Mouse (Mus musculus) lung, embryonic 16.5 days (tissue): ENCODE results near the gene Cacna1e. TPM values are rescaled to one million over a fixed set of nuclear protein-coding genes. Genes with fewer than 3 reads are reported as not detected.

Experiments used
- ATAC-seq: fragments of 200-750 bp; cut with Nextera tagmentation; 2 replicates; pipeline ENCODE4 v1.8.0; 2017; ENCODE audit warnings: low read depth, mild to moderate bottlenecking, moderate library complexity
- H3K27ac ChIP-seq: fragments of 300-500 bp; sonication (generic); 2 replicates; pipeline ENCODE4 v1.5.1; 2014; ENCODE audit warnings: mild to moderate bottlenecking, control low read depth, low read length
- H3K27me3 ChIP-seq: fragments of 300-500 bp; sonication (generic); 2 replicates; pipeline ENCODE4 v1.6.1; 2014; ENCODE audit warnings: low read depth, low read length, mixed read lengths; ENCODE audit not compliant: control insufficient read depth, insufficient read depth
- H3K36me3 ChIP-seq: fragments of 300-500 bp; sonication (generic); 2 replicates; pipeline ENCODE4 v1.6.1; 2014; ENCODE audit warnings: low read length; ENCODE audit not compliant: control insufficient read depth, insufficient read depth
- H3K4me1 ChIP-seq: fragments of 300-500 bp; sonication (generic); replicated peaks from 2 replicates; pipeline ENCODE4 v1.6.1; 2014; ENCODE audit warnings: low read length, mixed read lengths; ENCODE audit not compliant: control insufficient read depth, insufficient read depth
- H3K4me2 ChIP-seq: fragments of 300-500 bp; sonication (generic); 2 replicates; pipeline ENCODE4 v1.6.1; 2014; ENCODE audit warnings: low read depth, low read length, control low read depth
- H3K4me3 ChIP-seq: fragments of 300-500 bp; sonication (generic); 2 replicates; pipeline ENCODE4 v1.5.1; 2014; ENCODE audit warnings: mild to moderate bottlenecking, low read length, control low read depth
- H3K9ac ChIP-seq: fragments of 300-500 bp; sonication (generic); 2 replicates; pipeline ENCODE4 v1.6.1; 2014; ENCODE audit warnings: low read length, control low read depth
- H3K9me3 ChIP-seq: fragments of 300-500 bp; sonication (generic); 2 replicates; pipeline ENCODE4 v1.6.1; 2016; ENCODE audit warnings: low read length; ENCODE audit not compliant: control insufficient read depth
- WGBS: fragments of 180-500 bp; shearing (Covaris S2); extraction: QIAGEN DNeasy Blood & Tissue Kit; methylation state at CpG from one replicate; pipeline ENCODE4 v1.1.7; 2014; 5-methylcytosine and 5-hydroxymethylcytosine counted together
- polyA plus RNA-seq: library from polyadenylated mRNA; unstranded; fragments of >200 nt; fragmentation: Nextera tagmentation; extraction: Ambion mirVana; gene quantifications from 2 replicates; pipeline ENCODE4 v1.2.1, GENCODE M21; 2015

Cacna1e gene
- polyA plus RNA-seq, 1 experiment from 2014 or later = 0.19 TPM

- Histone ChIP-seq H3K27me3 (no peaks in the 10 kb centered on the region), H3K4me1 (no peaks in the 10 kb centered on the region), H3K9ac (no peak overlapping the region), H3K9me3 (no peaks in the 10 kb centered on the region), H3K4me3 (no peak overlapping the region), H3K36me3 (no peaks in the 10 kb centered on the region), H3K4me2 (no peak overlapping the region), H3K27ac (no peak overlapping the region)
- ATAC-seq = no peak
Measured at GRCm38 (mm10) chr1:154537445-154537844, 346.9 kb downstream of the Cacna1e start.

GRCm38 (mm10) chr1:154536763-154537162 is 347.5 kb downstream of the Cacna1e start:
- 71% methylated on average over 2 of the region's 2 CpGs for WGBS
- H3K4me3 ChIP-seq = no peak overlapping the region
- no peak overlapping the region for H3K9ac ChIP-seq
- H3K27ac ChIP-seq = no peak overlapping the region
- H3K27me3 ChIP-seq = no peaks in the 10 kb centered on the region
- no peak overlapping the region for H3K4me2 ChIP-seq
- H3K4me1 ChIP-seq = no peaks in the 10 kb centered on the region
- H3K9me3 ChIP-seq = no peaks in the 10 kb centered on the region
- H3K36me3 ChIP-seq = no peaks in the 10 kb centered on the region
- no peak for ATAC-seq

GRCm38 (mm10) chr1:154532987-154533940 is 351.0 kb downstream of the Cacna1e start:
- ATAC-seq = no peak
- no peak overlapping the region for H3K4me2 ChIP-seq
- H3K27ac ChIP-seq = no peak overlapping the region
- H3K9me3 ChIP-seq = no peaks in the 10 kb centered on the region
- 66% methylated on average over 11 of the region's 11 CpGs for WGBS
- no peaks in the 10 kb centered on the region for H3K4me1 ChIP-seq
- no peak overlapping the region for H3K4me3 ChIP-seq
- H3K27me3 ChIP-seq = no peaks in the 10 kb centered on the region
- no peak overlapping the region for H3K9ac ChIP-seq
- H3K36me3 ChIP-seq = no peaks in the 10 kb centered on the region

DNA sequence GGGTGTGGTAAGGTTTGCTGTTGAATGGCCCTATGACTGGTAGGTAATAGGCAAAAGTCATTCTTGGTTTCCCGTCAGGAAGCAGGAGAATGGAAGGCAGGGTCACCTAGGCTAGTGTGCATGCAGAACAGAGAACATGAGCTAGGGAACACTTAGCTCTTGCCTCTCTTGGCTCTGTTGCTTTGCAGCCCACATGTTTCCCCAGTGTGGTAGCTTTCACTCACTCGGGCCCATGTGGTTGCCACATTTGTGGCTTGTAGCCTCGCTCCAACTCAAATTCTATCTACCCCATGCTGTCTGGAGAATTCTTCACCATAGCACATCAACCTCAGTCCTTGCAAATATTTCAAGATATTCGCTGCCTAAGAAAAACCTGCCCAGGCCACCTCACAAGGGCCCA is 354.6 kb downstream of the Cacna1e start:
- H3K36me3 ChIP-seq = no peaks in the 10 kb centered on the region
- WGBS = 83% methylated on average over 4 of the region's 4 CpGs
- H3K4me2 ChIP-seq = no peak overlapping the region

GRCm38 (mm10) chr1:154528803-154529202 is 355.5 kb downstream of the Cacna1e start:
- Histone ChIP-seq H3K36me3 (no peaks in the 10 kb centered on the region), H3K27ac (no peak overlapping the region), H3K27me3 (no peaks in the 10 kb centered on the region), H3K4me2 (no peak overlapping the region), H3K4me3 (no peak overlapping the region), H3K4me1 (no peaks in the 10 kb centered on the region), H3K9me3 (no peaks in the 10 kb centered on the region), H3K9ac (no peak overlapping the region)
- no peak for ATAC-seq
- WGBS = 81% methylated on average over 6 of the region's 6 CpGs

More for the DNA sequence above, 354.6 kb downstream of the Cacna1e start:
- Histone ChIP-seq H3K27ac (no peak overlapping the region), H3K27me3 (no peaks in the 10 kb centered on the region), H3K4me3 (no peak overlapping the region), H3K9me3 (no peaks in the 10 kb centered on the region), H3K4me1 (no peaks in the 10 kb centered on the region), H3K9ac (no peak overlapping the region)
- ATAC-seq = no peak

- Histone ChIP-seq H3K27me3 (no peaks in the 10 kb centered on the region), H3K36me3 (no peaks in the 10 kb centered on the region), H3K9ac (no peak overlapping the region), H3K4me3 (no peak overlapping the region), H3K9me3 (no peaks in the 10 kb centered on the region), H3K4me1 (no peaks in the 10 kb centered on the region), H3K4me2 (no peak overlapping the region), H3K27ac (no peak overlapping the region)
- WGBS = 85% methylated on average over 2 of the region's 2 CpGs
- no peak for ATAC-seq
Measured at GRCm38 (mm10) chr1:154520715-154521114, 363.6 kb downstream of the Cacna1e start.

- Histone ChIP-seq H3K27ac (no peak overlapping the region), H3K4me2 (no peak overlapping the region), H3K4me3 (no peak overlapping the region), H3K27me3 (no peaks in the 10 kb centered on the region), H3K36me3 (no peaks in the 10 kb centered on the region), H3K9ac (no peak overlapping the region), H3K4me1 (no peaks in the 10 kb centered on the region), H3K9me3 (no peaks in the 10 kb centered on the region)
- no peak for ATAC-seq
- WGBS = 84% methylated on average over 2 of the region's 2 CpGs
Measured at GRCm38 (mm10) chr1:154515350-154515749, 369.0 kb downstream of the Cacna1e start.

DNA sequence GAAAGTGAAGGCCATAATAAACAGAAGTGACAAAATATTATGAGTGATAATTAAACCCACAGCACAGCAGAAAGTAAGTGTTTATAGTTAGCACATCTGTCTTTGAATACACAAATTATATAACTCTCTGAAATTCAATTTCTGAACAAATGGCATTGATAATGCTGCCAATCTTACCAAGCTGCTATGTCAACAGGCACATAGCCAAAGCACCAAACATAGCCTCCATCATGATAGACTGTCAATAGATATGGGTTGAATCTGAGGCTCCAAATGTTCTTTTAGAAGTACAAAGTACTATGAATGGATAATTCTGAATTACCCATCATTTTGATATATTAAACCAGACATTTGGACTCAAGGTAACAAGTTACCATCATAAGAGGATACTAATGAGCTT is 372.6 kb downstream of the Cacna1e start:
- H3K4me3 ChIP-seq = no peak overlapping the region
- H3K27ac ChIP-seq = no peak overlapping the region
- H3K27me3 ChIP-seq = no peaks in the 10 kb centered on the region
- H3K4me2 ChIP-seq = no peak overlapping the region
- H3K9me3 ChIP-seq = no peaks in the 10 kb centered on the region
- H3K4me1 ChIP-seq = no peaks in the 10 kb centered on the region
- H3K9ac ChIP-seq = no peak overlapping the region
- no peaks in the 10 kb centered on the region for H3K36me3 ChIP-seq
- ATAC-seq = no peak

- Histone ChIP-seq H3K36me3 (no peaks in the 10 kb centered on the region), H3K27ac (no peak overlapping the region), H3K9ac (no peak overlapping the region), H3K27me3 (no peaks in the 10 kb centered on the region), H3K9me3 (no peaks in the 10 kb centered on the region), H3K4me2 (no peak overlapping the region), H3K4me1 (no peaks in the 10 kb centered on the region), H3K4me3 (no peak overlapping the region)
- ATAC-seq = no peak
- 63% methylated on average over 4 of the region's 4 CpGs for WGBS
Measured at GRCm38 (mm10) chr1:154504005-154504404, 380.3 kb downstream of the Cacna1e start.
